Mouse (Mus musculus) forebrain, embryonic 11.5 days (tissue): ENCODE measurements around the gene Prr22. TPM values are rescaled to one million over a fixed set of nuclear protein-coding genes. Genes with fewer than 3 reads are reported as not detected.

Source experiments
- ATAC-seq: fragments of 200-750 bp; cut with Nextera tagmentation; replicated peaks from 2 replicates; pipeline ENCODE4 v1.8.0; 2017; ENCODE audit warnings: moderate TSS enrichment; ENCODE audit not compliant: low FRiP score
- DNase-seq: peaks from one replicate; pipeline ENCODE4 v3.0.0-alpha.2; 2017; ENCODE audit warnings: low spot score
- H3K27ac ChIP-seq: fragments of 300-500 bp; sonication (generic); 2 replicates; pipeline ENCODE4 v1.5.1; 2014; ENCODE audit warnings: low read depth, low read length
- H3K27me3 ChIP-seq: fragments of 300-500 bp; sonication (generic); 2 replicates; pipeline ENCODE4 v1.6.1; 2014; ENCODE audit warnings: mild to moderate bottlenecking, low read length, mixed read lengths; ENCODE audit not compliant: control insufficient read depth, insufficient read depth
- H3K36me3 ChIP-seq: fragments of 300-500 bp; sonication (generic); 2 replicates; pipeline ENCODE4 v1.6.1; 2014; ENCODE audit warnings: mild to moderate bottlenecking, low read length, moderate library complexity, mixed read lengths; ENCODE audit not compliant: control insufficient read depth, insufficient read depth
- H3K4me1 ChIP-seq: fragments of 300-500 bp; sonication (generic); replicated peaks from 2 replicates; pipeline ENCODE4 v1.6.1; 2014; ENCODE audit warnings: low read length, mixed read lengths; ENCODE audit not compliant: control insufficient read depth, insufficient read depth
- H3K4me2 ChIP-seq: fragments of 300-500 bp; sonication (generic); 2 replicates; pipeline ENCODE4 v1.6.1; 2014; ENCODE audit warnings: low read depth, mild to moderate bottlenecking, low read length, moderate library complexity, mixed read lengths; ENCODE audit not compliant: severe bottlenecking
- H3K4me3 ChIP-seq: fragments of 300-500 bp; sonication (generic); 2 replicates; pipeline ENCODE4 v1.5.1; 2014; ENCODE audit warnings: low read depth, low read length
- H3K9ac ChIP-seq: fragments of 300-500 bp; sonication (generic); 2 replicates; pipeline ENCODE4 v1.6.1; 2014; ENCODE audit warnings: low read length
- H3K9me3 ChIP-seq: fragments of 300-500 bp; sonication (generic); 2 replicates; pipeline ENCODE4 v1.6.1; 2016; ENCODE audit warnings: low read length, mixed read lengths; ENCODE audit not compliant: control insufficient read depth
- WGBS: fragments of 180-500 bp; shearing (Covaris S2); extraction: QIAGEN DNeasy Blood & Tissue Kit; methylation state at CpG from one replicate; pipeline ENCODE4 v1.1.7; 2014; 5-methylcytosine and 5-hydroxymethylcytosine counted together
- polyA plus RNA-seq: library from polyadenylated mRNA; unstranded; fragments of >200 nt; fragmentation: Nextera tagmentation; extraction: Ambion mirVana; gene quantifications from 2 replicates; pipeline ENCODE4 v1.2.1, GENCODE M21; 2014

Prr22 gene
- polyA plus RNA-seq, 1 experiment from 2014 or later: 1.3 TPM

GRCm38 (mm10) chr17:56763741-56764250 lies 6.3 kb upstream of the Prr22 start:
- peak overlapping the region; percentile 82; the same call in 1 of the 2 replicates for H3K4me3 ChIP-seq
- peaks cover 15% of the 10 kb centered on the region for H3K4me1 ChIP-seq
- DNase-seq: no peak
- no peak overlapping the region for H3K27ac ChIP-seq
- H3K9ac ChIP-seq: peak overlapping the region; percentile 81; the same call in 1 of the 2 replicates
- H3K36me3 ChIP-seq: peaks cover 6% of the 10 kb centered on the region; the same call in 1 of the 2 replicates
- no peak for ATAC-seq
- H3K4me2 ChIP-seq: peak overlapping the region; percentile 64; the same call in 1 of the 2 replicates
- H3K9me3 ChIP-seq: no peaks in the 10 kb centered on the region
- 72% methylated on average over 8 of the region's 8 CpGs for WGBS
- no peaks in the 10 kb centered on the region; the same call in none of the 2 replicates for H3K27me3 ChIP-seq

GRCm38 (mm10) chr17:56764474-56765354 lies 5.3 kb upstream of the Prr22 start, which contains the start of gene Dus3l:
Gene Dus3l (plus strand): TSS chr17:56764757.
- H3K4me3 ChIP-seq: peak within 1 kb of the TSS; percentile 82
- H3K27ac ChIP-seq: peak within 1 kb of the TSS; percentile 89
- peak within 1 kb of the TSS; percentile 64 for H3K4me2 ChIP-seq
- peaks cover 12% of the 10 kb centered on the region; the same call in 1 of the 2 replicates for H3K36me3 ChIP-seq
- DNase-seq (peak; percentile 93), ATAC-seq (peak; percentile 80)
- no peaks in the 10 kb centered on the region; the same call in none of the 2 replicates for H3K27me3 ChIP-seq
- WGBS: 2% methylated on average over 55 of the region's 58 CpGs
- H3K9me3 ChIP-seq: no peaks in the 10 kb centered on the region
- peaks cover 15% of the 10 kb centered on the region for H3K4me1 ChIP-seq
- H3K9ac ChIP-seq: peak within 1 kb of the TSS; percentile 81

- Histone ChIP-seq H3K4me2 (peak overlapping the region; percentile 64), H3K36me3 (peaks cover 12% of the 10 kb centered on the region; the same call in 1 of the 2 replicates), H3K9me3 (no peaks in the 10 kb centered on the region), H3K4me3 (peak overlapping the region; percentile 82), H3K27ac (no peak overlapping the region), H3K9ac (peak overlapping the region; percentile 81), H3K27me3 (no peaks in the 10 kb centered on the region; the same call in none of the 2 replicates), H3K4me1 (peaks cover 15% of the 10 kb centered on the region)
- WGBS: 57% methylated on average over 12 of the region's 12 CpGs
- ATAC-seq: peak; percentile 2; the same call in 1 of the 2 replicates
- no peak for DNase-seq
Measured at GRCm38 (mm10) chr17:56765431-56765830, 4.6 kb upstream of the Prr22 start.

- H3K27me3 ChIP-seq: no peaks in the 10 kb centered on the region
- peaks cover 12% of the 10 kb centered on the region; the same call in 1 of the 2 replicates for H3K36me3 ChIP-seq
- H3K4me1 ChIP-seq: peaks cover 12% of the 10 kb centered on the region
- no peak overlapping the region for H3K9ac ChIP-seq
- 94% methylated on average over 27 of the region's 27 CpGs for WGBS
- no peak overlapping the region for H3K27ac ChIP-seq
- ATAC-seq: no peak
- no peaks in the 10 kb centered on the region for H3K9me3 ChIP-seq
- no peak for DNase-seq
- no peak overlapping the region for H3K4me3 ChIP-seq
- no peak overlapping the region for H3K4me2 ChIP-seq
Measured at GRCm38 (mm10) chr17:56766631-56767405, 3.2 kb upstream of the Prr22 start.

- no peak overlapping the region for H3K4me2 ChIP-seq
- DNase-seq (no peak), ATAC-seq (no peak)
- H3K9ac ChIP-seq: no peak overlapping the region
- WGBS: 96% methylated on average over 29 of the region's 29 CpGs
- no peaks in the 10 kb centered on the region for H3K27me3 ChIP-seq
- peaks cover 6% of the 10 kb centered on the region for H3K4me1 ChIP-seq
- no peaks in the 10 kb centered on the region for H3K9me3 ChIP-seq
- H3K4me3 ChIP-seq: no peak overlapping the region
- H3K36me3 ChIP-seq: peaks cover 12% of the 10 kb centered on the region; the same call in 1 of the 2 replicates
- no peak overlapping the region for H3K27ac ChIP-seq
Measured at GRCm38 (mm10) chr17:56767531-56768135, 2.4 kb upstream of the Prr22 start.

- Histone ChIP-seq H3K27ac (no peak overlapping the region), H3K9me3 (no peaks in the 10 kb centered on the region), H3K4me2 (no peak overlapping the region), H3K9ac (no peak overlapping the region), H3K4me1 (peaks cover 4% of the 10 kb centered on the region), H3K27me3 (no peaks in the 10 kb centered on the region), H3K36me3 (peaks cover 12% of the 10 kb centered on the region; the same call in 1 of the 2 replicates), H3K4me3 (no peak overlapping the region)
- 95% methylated on average over 11 of the region's 11 CpGs for WGBS
- ATAC-seq: no peak
- no peak for DNase-seq
Measured at GRCm38 (mm10) chr17:56768941-56769340, 1.1 kb upstream of the Prr22 start.

GRCm38 (mm10) chr17:56777568-56777967 lies 7.5 kb downstream of the Prr22 start:
- H3K9me3 ChIP-seq: no peaks in the 10 kb centered on the region; the same call in 1 of the 2 replicates
- WGBS: 92% methylated on average over 11 of the region's 11 CpGs

More at GRCm38 (mm10) chr17:56777568-56777967, 7.5 kb downstream of the Prr22 start:
- Histone ChIP-seq H3K27me3 (no peaks in the 10 kb centered on the region), H3K4me1 (0 out of 2 replicates have a peak, but pooled peaks cover 5% of the 10 kb centered on the region), H3K4me3 (no peak overlapping the region), H3K27ac (no peak overlapping the region), H3K9ac (no peak overlapping the region), H3K36me3 (peaks cover 3% of the 10 kb centered on the region), H3K4me2 (no peak overlapping the region)
- no peak for ATAC-seq
- DNase-seq: no peak
